Mouse (Mus musculus): ENCODE measurements around the gene Plcl1. TPM values are rescaled to one million over a fixed set of nuclear protein-coding genes. Genes with fewer than 3 reads are reported as not detected.

Plcl1 gene
- polyA plus RNA-seq, 1 experiment from 2014 or later, result 0.91 TPM

DNA sequence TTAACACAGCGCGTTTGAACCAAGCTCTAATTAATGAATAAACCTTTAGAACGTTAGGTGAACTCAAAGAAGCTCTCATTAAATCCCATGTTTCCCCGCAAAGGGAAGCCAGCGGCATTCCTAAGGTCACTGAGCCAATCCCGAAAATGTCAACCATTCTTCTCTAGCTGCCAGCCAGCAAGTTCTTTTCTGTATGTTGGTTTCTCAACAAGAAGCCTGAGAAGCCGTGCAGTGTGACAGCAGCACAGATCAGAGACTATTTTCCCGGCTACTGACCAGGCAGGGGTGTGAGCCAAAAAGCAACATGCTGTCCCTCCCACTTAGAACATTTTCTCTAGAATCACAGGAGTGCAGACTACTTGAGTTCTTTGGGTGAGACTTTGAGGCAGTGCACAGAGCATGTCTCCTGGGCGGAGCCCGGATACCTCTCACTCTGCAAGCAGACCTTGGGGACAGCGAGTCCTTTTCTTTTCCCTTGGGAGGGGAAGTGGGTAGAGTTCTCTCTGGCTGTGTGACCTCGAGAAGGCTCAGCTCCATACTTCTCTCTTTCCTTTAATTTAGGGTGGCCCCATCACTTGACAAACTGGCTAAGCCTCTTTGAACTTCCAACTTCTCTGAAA lies 333.1 kb downstream of the Plcl1 start:
- H3K27ac ChIP-seq, result no peak overlapping the region
- no peak overlapping the region for H3K9ac ChIP-seq
- WGBS, result 66% methylated on average over 12 of the region's 12 CpGs
- H3K4me1 ChIP-seq (replicated peaks), result no peaks in the 10 kb centered on the region
- H3K9me3 ChIP-seq (replicated peaks), result no peaks in the 10 kb centered on the region
- ATAC-seq (replicated peaks; ENCODE audit: insufficient number of reproducible peaks, insufficient read depth, low FRiP score, low read depth), result no peak
- peaks cover 3% of the 10 kb centered on the region for H3K27me3 ChIP-seq
- no peak overlapping the region for H3K4me2 ChIP-seq
- H3K36me3 ChIP-seq, result no peaks in the 10 kb centered on the region
- no peak overlapping the region for H3K4me3 ChIP-seq

DNA sequence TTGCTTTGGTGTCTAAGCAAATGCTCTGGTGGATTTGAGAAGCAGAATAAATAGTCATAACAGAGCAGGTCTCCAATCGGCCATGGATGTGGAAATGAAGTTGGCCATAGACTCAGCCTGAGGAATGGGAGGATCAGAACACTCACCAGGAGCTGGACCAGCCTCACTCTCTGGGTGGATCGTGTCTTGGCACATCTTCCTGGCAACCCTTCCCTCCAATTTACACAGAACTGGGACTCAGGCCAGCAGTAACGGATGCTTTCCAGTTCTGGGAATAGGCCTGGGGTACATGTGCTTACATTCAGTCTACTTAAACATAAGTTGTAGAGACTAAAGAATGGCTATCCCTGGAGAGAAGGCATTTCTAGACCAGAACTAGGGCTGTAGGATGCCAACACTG lies 336.2 kb downstream of the Plcl1 start:
- ATAC-seq (replicated peaks; ENCODE audit: insufficient number of reproducible peaks, insufficient read depth, low FRiP score, low read depth), result no peak
- Histone ChIP-seq H3K36me3 (no peaks in the 10 kb centered on the region), H3K27me3 (peaks cover 3% of the 10 kb centered on the region), H3K9me3 (replicated peaks) (no peaks in the 10 kb centered on the region), H3K9ac (no peak overlapping the region), H3K27ac (no peak overlapping the region), H3K4me1 (replicated peaks) (no peaks in the 10 kb centered on the region), H3K4me2 (no peak overlapping the region), H3K4me3 (no peak overlapping the region)
- 52% methylated on average over 3 of the region's 3 CpGs for WGBS

DNA sequence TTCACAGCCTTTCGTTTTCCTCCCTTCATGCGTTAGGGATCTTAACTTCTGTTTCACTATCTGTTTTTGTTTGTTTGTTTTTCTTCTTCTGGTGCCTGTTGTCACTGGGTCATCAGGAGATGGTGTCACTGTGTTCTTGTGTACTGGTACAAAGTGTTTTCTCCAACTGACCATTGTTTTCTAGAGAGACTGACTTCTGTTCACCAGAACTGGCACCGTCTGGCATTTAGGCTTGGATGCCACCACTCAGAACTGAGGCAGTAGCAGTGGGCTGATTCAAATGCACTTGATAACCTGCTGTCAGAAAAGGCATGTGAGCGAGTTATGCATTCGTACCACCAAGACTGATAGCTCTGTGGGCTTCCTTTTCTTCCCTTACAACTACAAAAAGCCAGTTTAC lies 342.8 kb downstream of the Plcl1 start:
- Histone ChIP-seq H3K4me3 (no peak overlapping the region), H3K9me3 (replicated peaks) (no peaks in the 10 kb centered on the region), H3K27me3 (no peaks in the 10 kb centered on the region), H3K36me3 (no peaks in the 10 kb centered on the region), H3K4me1 (replicated peaks) (no peaks in the 10 kb centered on the region), H3K27ac (no peak overlapping the region), H3K4me2 (no peak overlapping the region), H3K9ac (no peak overlapping the region)
- WGBS, result 54% methylated on average over 5 of the region's 5 CpGs
- no peak for ATAC-seq (replicated peaks; ENCODE audit: insufficient number of reproducible peaks, insufficient read depth, low FRiP score, low read depth)

DNA sequence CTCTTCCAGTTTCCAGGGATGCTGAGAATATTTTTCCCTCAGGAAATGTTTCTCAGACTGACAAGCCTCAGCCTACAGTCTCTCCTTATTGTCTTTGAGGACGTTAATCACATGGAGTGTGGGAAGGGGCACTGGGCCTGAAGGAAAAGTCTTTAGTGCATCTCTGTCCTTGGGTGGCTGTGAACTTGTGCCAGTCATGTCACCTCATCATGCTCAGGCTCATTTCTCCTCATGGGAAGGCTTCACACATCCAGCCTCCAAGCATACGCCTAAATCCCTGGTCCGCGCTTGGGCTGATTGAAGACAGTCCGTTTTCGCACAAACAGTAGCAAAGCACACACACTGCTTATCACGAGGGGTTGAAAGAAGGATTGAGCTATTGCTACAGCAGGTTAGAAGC lies 344.0 kb downstream of the Plcl1 start:
- ATAC-seq (replicated peaks; ENCODE audit: insufficient number of reproducible peaks, insufficient read depth, low FRiP score, low read depth), result no peak
- Histone ChIP-seq H3K4me3 (no peak overlapping the region), H3K4me1 (replicated peaks) (no peaks in the 10 kb centered on the region), H3K9me3 (replicated peaks) (no peaks in the 10 kb centered on the region), H3K27me3 (no peaks in the 10 kb centered on the region), H3K4me2 (no peak overlapping the region), H3K9ac (no peak overlapping the region), H3K36me3 (no peaks in the 10 kb centered on the region), H3K27ac (no peak overlapping the region)
- WGBS, result 84% methylated on average over 7 of the region's 7 CpGs

DNA sequence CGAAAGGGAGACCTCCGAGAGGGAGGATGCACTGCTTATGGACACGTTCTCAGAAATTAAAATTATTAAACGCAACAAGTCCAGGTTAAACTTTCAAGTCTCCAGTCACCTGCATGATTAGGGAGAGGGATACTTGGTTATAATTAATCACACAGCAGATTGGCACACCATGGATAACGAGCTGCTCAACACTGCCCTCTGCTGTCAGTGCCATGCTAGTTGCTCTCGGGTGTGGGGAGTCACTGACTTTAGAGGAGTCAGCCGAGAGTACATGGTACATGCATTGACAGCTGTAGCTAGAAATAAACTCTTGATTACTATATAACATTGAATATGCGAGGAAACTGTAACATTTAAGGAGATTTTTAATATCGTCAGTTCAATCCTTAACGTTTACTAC lies 350.0 kb downstream of the Plcl1 start:
- Histone ChIP-seq H3K4me3 (no peak overlapping the region), H3K4me2 (no peak overlapping the region), H3K36me3 (no peaks in the 10 kb centered on the region), H3K9ac (no peak overlapping the region), H3K27me3 (no peaks in the 10 kb centered on the region), H3K4me1 (replicated peaks) (no peaks in the 10 kb centered on the region), H3K9me3 (replicated peaks) (no peaks in the 10 kb centered on the region), H3K27ac (no peak overlapping the region)
- WGBS, result 62% methylated on average over 10 of the region's 10 CpGs
- no peak for ATAC-seq (replicated peaks; ENCODE audit: insufficient number of reproducible peaks, insufficient read depth, low FRiP score, low read depth)

DNA sequence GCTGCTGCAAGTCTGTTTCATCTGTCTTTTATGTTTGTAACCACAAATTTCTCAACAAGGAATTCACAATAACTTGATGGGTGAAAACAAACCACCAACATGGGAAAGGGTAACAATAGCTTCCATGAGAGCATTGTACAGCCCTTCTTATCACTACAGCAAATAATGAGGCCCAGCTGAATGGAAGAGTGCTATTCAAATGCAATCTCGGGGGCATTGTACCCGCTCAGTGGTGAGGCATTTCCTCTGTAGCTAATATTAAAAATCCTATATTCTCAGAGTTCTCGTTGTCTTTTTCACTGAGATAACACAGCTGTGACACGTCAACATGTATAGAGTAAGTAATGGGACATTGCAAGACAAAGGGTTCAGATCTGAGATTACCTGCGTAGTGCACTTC lies 356.6 kb downstream of the Plcl1 start:
- Histone ChIP-seq H3K4me3 (no peak overlapping the region), H3K36me3 (no peaks in the 10 kb centered on the region), H3K27me3 (no peaks in the 10 kb centered on the region), H3K27ac (no peak overlapping the region), H3K4me1 (replicated peaks) (no peaks in the 10 kb centered on the region), H3K9me3 (replicated peaks) (no peaks in the 10 kb centered on the region), H3K9ac (no peak overlapping the region), H3K4me2 (no peak overlapping the region)
- ATAC-seq (replicated peaks; ENCODE audit: insufficient number of reproducible peaks, insufficient read depth, low FRiP score, low read depth), result no peak
- 58% methylated on average over 5 of the region's 5 CpGs for WGBS

DNA sequence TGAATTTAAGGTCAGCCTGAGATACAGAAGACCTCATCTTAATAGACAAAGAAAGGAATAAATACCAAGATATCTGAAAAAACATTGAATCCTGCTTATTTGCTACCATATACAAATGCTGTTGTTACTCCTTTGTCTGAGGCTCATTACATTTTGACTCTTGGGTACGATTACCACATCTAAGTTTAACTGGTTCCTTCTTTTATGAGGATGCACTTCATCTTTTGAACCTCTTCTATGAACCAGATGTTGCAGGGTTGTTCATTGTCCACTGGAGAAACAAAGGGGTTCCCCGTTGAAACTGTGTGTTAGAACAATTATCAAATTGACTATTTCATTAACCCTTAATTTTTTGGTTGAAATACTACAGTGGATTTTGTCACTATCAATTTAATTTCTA lies 357.4 kb downstream of the Plcl1 start:
- no peaks in the 10 kb centered on the region for H3K4me1 ChIP-seq (replicated peaks)
- no peak for ATAC-seq (replicated peaks; ENCODE audit: insufficient number of reproducible peaks, insufficient read depth, low FRiP score, low read depth)
- H3K36me3 ChIP-seq, result no peaks in the 10 kb centered on the region
- no peak overlapping the region for H3K4me3 ChIP-seq
- H3K4me2 ChIP-seq, result no peak overlapping the region
- no peak overlapping the region for H3K27ac ChIP-seq
- no peaks in the 10 kb centered on the region for H3K9me3 ChIP-seq (replicated peaks)
- no peak overlapping the region for H3K9ac ChIP-seq
- no peaks in the 10 kb centered on the region for H3K27me3 ChIP-seq
- WGBS, result 79% methylated on average over 2 of the region's 2 CpGs

DNA sequence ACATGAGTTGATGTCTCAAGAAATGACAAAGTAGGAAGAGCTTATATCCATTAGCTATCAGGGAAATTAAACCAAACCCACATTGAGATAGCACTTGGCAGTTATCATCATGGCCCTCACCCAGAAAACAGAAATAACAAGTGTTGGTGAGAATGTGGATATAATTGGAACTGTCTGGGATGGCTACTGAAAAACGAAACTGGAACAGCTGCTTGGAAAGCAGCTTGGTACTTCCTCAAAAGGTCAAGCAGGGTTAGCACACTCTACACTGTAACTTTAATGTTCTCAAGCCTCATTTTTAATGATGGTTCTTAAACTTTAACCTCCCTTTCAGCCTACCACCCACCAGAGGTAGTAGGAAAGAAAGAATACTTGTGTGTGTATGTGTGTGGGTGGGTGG lies 361.0 kb downstream of the Plcl1 start:
- H3K36me3 ChIP-seq, result no peaks in the 10 kb centered on the region
- ATAC-seq (replicated peaks; ENCODE audit: insufficient number of reproducible peaks, insufficient read depth, low FRiP score, low read depth), result no peak
- H3K27me3 ChIP-seq, result no peaks in the 10 kb centered on the region
- H3K4me2 ChIP-seq, result no peak overlapping the region
- no peak overlapping the region for H3K4me3 ChIP-seq
- no peaks in the 10 kb centered on the region for H3K4me1 ChIP-seq (replicated peaks)
- H3K9ac ChIP-seq, result no peak overlapping the region
- H3K27ac ChIP-seq, result no peak overlapping the region
- no peaks in the 10 kb centered on the region for H3K9me3 ChIP-seq (replicated peaks)
- 30% methylated on average over 1 of the region's 1 CpGs for WGBS

DNA sequence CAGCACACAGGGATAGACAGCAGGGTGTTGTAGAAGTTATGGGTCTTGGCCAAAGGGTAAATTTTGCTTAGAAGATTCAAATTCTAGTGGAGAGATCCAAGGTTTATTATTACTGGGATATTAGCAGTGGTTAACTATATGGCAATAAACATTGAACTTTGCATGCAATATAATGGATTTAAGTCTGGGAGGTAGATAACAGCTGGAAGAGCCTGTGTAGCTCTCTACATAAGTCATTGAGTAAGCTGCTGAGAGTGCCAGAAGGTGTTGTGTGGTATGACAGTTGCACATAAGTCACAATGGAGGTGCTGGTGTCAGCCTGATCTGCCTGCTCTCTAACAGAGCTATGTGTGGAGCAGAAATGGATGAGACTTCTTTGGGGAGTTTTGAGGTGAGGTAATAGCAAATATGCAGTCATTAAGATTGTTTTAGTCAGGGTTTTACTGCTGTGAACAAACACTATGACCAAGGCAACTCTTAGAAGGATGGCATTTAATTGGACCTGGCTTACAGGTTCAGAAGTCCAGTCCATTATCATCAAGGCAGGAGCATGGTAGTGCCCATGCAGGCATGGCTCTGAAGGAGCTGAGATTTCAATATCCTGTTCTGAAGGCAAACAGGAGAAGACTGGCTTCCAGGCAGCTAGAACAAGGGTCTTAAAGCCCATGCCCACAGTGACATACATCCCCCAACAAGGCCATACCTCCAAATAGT lies 364.5 kb downstream of the Plcl1 start:
- H3K4me3 ChIP-seq, result no peak overlapping the region
- H3K27ac ChIP-seq, result no peak overlapping the region
- ATAC-seq (replicated peaks; ENCODE audit: insufficient number of reproducible peaks, insufficient read depth, low FRiP score, low read depth), result no peak
- H3K9me3 ChIP-seq (replicated peaks), result no peaks in the 10 kb centered on the region
- H3K9ac ChIP-seq, result no peak overlapping the region
- H3K36me3 ChIP-seq, result no peaks in the 10 kb centered on the region
- H3K4me2 ChIP-seq, result no peak overlapping the region
- no peaks in the 10 kb centered on the region for H3K27me3 ChIP-seq
- H3K4me1 ChIP-seq (replicated peaks), result no peaks in the 10 kb centered on the region

DNA sequence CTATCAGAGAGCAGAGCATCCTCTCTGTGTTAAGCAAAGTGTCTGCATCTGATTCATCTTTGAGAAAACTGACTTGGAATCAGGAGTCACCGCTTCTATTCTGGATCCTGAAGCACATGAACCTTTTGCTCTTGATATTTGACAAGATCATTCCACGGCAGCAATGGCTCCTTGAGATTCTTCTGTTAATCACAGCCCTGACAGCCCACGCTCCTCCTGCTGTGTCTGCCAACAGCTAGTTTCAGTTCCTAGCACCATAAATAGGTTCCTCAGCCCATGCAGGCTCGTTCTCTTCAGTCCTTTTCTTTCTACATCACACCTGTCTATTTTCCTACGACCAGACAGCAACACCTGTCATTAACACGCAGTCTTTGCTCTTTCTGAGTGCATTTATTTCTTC lies 387.1 kb downstream of the Plcl1 start:
- Histone ChIP-seq H3K4me1 (replicated peaks) (no peaks in the 10 kb centered on the region), H3K4me3 (no peak overlapping the region), H3K27me3 (no peaks in the 10 kb centered on the region), H3K27ac (no peak overlapping the region), H3K4me2 (no peak overlapping the region), H3K9ac (no peak overlapping the region), H3K36me3 (no peaks in the 10 kb centered on the region), H3K9me3 (replicated peaks) (no peaks in the 10 kb centered on the region)
- 56% methylated on average over 6 of the region's 6 CpGs for WGBS
- ATAC-seq (replicated peaks; ENCODE audit: insufficient number of reproducible peaks, insufficient read depth, low FRiP score, low read depth), result no peak

Measured in heart, embryonic 15.5 days (tissue).